Mouse (Mus musculus) effector memory CD4-positive, alpha-beta T cell, adult 5 months (primary cell): ENCODE measurements around the gene Rab21. TPM values are rescaled to one million over a fixed set of nuclear protein-coding genes. Genes with fewer than 3 reads are reported as not detected.

Experiments used
- polyA plus RNA-seq: library from polyadenylated mRNA; unstranded; fragments of 100-300 nt; shearing (Covaris generic); gene quantifications from one replicate; pipeline ENCODE4 v1.2.1, GENCODE M21; 2017

Rab21 gene
- polyA plus RNA-seq = 74.8 TPM

GRCm38 (mm10) chr10:115315473-115316171, at the start of gene Rab21:
Gene Rab21 (minus strand): TSS chr10:115315594.

GRCm38 (mm10) chr10:115361840-115362622, 46.6 kb upstream of the Rab21 start, which contains the start of gene Tmem19:
Gene Tmem19 (minus strand): TSS chr10:115362501.

GRCm38 (mm10) chr10:115251088-115251934, 64.1 kb downstream of the Rab21 start, which contains the start of gene Tbc1d15:
Gene Tbc1d15 (minus strand): TSS chr10:115251467.

Other genes starting within 250 kb of the Rab21 start
- gene Tph2, start 130.6 kb downstream of the Rab21 start, polyA plus RNA-seq = not detected
- gene Tbc1d15, start 64.1 kb downstream of the Rab21 start, polyA plus RNA-seq = 175 TPM
- gene Tmem19, start 46.9 kb upstream of the Rab21 start, polyA plus RNA-seq = 16.5 TPM
- gene Thap2, start 68.8 kb upstream of the Rab21 start, polyA plus RNA-seq = 5.7 TPM
- 23.8 TPM for gene Zfc3h1, start 69.4 kb upstream of the Rab21 start, polyA plus RNA-seq